Mouse (Mus musculus): Measurements from ENCODE around the gene Lpp.
A peak's percentile ranks its signal among the peaks of the same experiment; 100 is the strongest.

Gene Lpp

GRCm38 (mm10) chr16:24785651-24786050, 392.3 kb downstream of the Lpp start:
- DNase-seq (ENCODE audit: extremely low read depth, low read depth, low spot score): no peak

- no peak for DNase-seq (ENCODE audit: extremely low read depth, low read depth, low spot score)
These were observed 395.7 kb downstream of the Lpp start for GRCm38 (mm10) chr16:24788973-24789372.

DNA sequence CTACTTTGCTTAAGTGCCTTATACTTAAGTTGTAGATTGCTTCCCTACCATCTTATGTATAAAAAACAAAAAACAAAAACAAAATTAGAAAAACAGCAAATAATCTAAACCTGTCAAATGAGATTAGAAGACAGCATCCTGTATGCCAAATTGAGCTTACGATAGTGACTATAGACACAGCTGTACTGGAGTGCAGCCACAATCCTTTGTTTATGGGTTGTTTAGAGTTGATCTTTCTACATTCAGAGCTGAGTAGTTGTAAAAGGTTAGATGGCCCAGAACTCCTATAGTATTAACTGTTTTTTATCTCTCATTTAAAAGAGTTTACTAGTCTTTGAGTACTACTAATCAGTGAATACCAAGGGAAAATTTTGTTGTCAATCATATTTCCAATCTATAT, 398.1 kb downstream of the Lpp start:
- DNase-seq (ENCODE audit: extremely low read depth, low read depth, low spot score): no peak

DNA sequence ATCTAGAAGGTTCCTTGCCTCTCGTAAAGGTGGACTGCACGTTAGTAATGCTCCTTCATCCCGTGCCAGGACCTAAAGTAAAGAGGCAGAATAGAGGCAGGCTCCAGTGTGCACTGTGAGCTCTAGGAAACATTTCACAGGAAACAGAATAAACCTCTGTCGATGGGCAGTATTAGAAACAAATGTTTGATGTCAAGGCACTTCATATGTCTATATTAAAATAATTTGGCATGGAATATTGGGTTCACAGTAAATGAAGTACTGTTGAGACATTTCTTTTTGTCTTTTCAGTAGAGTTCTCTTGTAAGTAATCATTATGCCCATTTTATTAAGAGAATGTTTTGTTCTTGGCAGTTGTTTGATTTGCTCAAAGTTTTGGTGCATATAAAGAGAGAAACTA, 398.7 kb downstream of the Lpp start:
- DNase-seq (ENCODE audit: extremely low read depth, low read depth, low spot score): no peak

- no peak for DNase-seq (ENCODE audit: extremely low read depth, low read depth, low spot score)
These were observed 399.5 kb downstream of the Lpp start for GRCm38 (mm10) chr16:24792836-24793235.

DNA sequence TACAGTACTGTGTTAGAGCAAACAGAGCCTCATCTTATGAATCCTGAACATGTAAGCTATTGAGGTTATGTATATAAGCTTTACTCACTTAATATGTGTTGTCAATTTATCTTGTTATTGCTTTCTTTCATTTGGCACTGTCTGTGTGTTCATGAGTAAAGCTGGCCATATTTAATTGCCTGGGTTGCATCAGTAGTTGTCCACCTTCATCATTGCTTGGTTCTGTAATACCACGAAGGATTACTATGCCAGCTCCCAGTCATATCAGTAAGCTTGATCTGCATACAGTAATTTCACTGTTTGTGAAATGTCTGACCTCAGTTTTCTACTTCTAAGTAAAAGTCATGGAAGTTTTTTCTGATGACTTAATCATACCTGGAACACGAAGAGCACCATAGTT, 401.4 kb downstream of the Lpp start:
- DNase-seq (ENCODE audit: extremely low read depth, low read depth, low spot score): peak; percentile 82

- no peak for DNase-seq (ENCODE audit: extremely low read depth, low read depth, low spot score)
These were observed 408.0 kb downstream of the Lpp start for GRCm38 (mm10) chr16:24801355-24801754.

GRCm38 (mm10) chr16:24801780-24802179, 408.5 kb downstream of the Lpp start:
- no peak for DNase-seq (ENCODE audit: extremely low read depth, low read depth, low spot score)

DNA sequence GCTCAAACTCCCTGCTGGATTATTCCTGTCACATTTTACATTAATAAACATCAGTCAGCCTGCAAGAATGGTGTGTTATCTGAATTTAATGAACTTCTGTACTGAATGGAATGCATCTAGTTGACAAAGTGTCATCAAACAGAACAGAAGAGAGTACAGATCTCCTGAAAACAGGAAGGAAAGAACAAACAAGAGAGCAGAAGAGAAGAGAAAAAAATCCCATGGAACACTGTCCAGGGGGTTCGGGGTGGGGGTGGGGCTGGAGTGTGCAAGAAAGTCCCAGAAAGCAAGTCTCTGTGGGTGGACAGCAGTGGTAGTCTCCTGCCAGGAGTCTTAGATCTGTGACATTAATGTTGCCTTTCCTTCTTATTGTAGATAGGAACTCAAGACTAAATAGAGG, 412.8 kb downstream of the Lpp start:
- no peak for DNase-seq (ENCODE audit: extremely low read depth, low read depth, low spot score)

GRCm38 (mm10) chr16:24807565-24807964, 414.3 kb downstream of the Lpp start:
- DNase-seq (ENCODE audit: extremely low read depth, low read depth, low spot score): no peak

- no peak for DNase-seq (ENCODE audit: extremely low read depth, low read depth, low spot score)
These were observed 416.5 kb downstream of the Lpp start for GRCm38 (mm10) chr16:24809811-24810210.

GRCm38 (mm10) chr16:24816621-24817020, 423.3 kb downstream of the Lpp start:
- DNase-seq (ENCODE audit: extremely low read depth, low read depth, low spot score): no peak

DNA sequence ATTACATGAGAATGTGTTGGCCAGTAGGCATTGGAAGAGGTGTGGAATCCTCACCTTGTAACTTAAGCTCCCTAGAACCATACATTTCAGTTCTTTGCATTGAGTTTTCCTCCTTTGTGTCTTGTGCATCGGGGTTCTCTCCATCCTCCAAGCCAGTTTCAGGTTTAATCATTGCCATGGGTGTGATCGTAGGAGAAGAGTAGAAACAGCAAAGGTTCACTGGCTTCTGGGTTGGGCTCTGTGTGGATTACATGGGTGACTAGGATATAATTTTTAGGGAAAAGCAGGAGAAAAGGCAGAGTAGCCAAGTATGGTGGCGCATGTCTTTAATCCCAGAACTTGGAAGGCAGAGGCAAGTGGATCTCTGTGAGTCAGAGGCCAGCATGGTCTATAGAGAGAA, 424.1 kb downstream of the Lpp start:
- DNase-seq (ENCODE audit: extremely low read depth, low read depth, low spot score): no peak

DNA sequence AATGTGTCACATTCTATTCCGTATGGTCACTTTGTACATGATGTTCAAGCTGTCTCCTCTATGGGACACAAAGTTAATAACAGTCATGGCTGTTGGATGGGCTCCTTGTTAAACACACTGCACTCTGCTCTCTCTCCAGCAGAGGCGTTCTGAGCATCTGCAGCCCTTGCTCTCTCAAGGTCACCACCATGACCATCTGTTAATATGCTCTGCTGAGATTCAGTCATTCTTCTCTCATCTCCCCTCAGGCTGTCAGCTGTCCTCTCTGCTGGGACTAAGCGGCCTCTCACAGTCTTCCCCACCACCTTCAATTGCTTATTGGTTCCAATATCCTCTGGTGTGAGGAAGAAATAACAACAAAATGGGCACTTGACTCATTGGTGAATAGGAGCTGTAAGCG, 425.8 kb downstream of the Lpp start:
- no peak for DNase-seq (ENCODE audit: extremely low read depth, low read depth, low spot score)

GRCm38 (mm10) chr16:24822182-24822875, 429.0 kb downstream of the Lpp start:
- DNase-seq (ENCODE audit: extremely low read depth, low read depth, low spot score): no peak

- no peak for DNase-seq (ENCODE audit: extremely low read depth, low read depth, low spot score)
These were observed 429.6 kb downstream of the Lpp start for GRCm38 (mm10) chr16:24822918-24823317.

DNA sequence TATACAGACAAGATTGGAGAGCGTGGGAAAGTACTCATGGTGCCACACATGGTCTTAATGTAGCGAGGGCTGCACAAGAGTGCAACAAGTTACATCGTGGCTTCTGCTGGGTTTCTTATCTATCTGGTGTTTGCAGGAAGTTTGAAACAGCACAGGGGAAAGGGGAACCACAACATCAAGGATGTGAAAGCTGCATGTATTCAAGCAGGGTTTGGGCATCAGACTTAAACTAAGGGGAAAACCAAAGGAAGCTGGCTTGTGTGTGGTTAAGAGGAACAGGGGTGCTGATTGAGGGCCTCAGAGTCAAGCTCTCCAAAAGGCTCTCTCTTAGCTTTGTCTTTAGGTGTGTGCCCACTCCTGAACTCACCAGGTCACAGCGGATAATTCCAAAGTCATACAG, 433.1 kb downstream of the Lpp start:
- DNase-seq (ENCODE audit: extremely low read depth, low read depth, low spot score): no peak

DNA sequence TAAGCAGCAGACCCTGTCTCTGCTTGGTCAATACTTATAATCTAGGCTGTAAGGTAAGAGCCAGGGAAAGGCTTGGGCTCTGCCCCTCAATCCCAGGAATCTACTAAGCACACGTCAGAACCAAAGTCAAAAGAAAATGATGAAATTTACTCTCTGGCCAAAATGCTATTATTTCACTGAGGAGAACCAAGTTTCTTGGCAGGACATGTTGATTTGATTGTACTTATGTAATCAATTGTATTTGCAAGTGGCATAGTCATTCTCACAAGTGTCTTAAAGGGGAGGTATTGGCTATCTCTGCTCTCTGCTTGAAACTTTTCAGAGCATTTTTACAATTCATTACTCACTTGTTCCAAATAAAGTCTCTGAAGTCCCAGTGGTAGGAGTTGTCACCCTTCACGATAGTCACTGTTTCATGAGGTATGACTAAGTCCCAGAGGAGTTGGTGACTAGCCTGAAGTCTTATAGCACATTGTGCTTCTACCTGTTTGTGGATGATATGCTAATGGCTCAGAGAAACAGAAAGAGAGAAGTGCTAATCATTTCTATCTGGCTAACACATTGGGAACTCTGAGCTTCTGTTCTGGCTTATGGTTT, 435.0 kb downstream of the Lpp start:
- DNase-seq (ENCODE audit: extremely low read depth, low read depth, low spot score): no peak

DNA sequence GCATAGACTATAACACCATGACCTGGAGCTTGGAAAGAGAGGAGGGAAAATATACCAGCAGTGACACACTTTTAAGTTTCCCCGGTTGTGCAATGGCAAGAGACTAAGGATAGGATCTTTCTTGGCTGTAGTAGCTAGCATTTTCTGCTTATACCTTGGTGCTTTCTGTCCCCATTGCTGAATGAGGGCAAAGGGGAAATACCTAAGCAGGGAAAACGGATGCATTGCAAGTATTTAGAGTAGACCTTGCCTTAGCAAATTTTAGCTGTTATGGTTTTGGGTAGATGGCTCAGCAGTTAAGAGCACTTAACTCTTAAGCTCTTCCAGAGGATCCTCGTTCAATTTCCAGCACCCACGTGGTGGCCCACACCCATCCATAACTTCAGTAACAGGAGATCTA, 436.6 kb downstream of the Lpp start:
- no peak for DNase-seq (ENCODE audit: extremely low read depth, low read depth, low spot score)

- no peak for DNase-seq (ENCODE audit: extremely low read depth, low read depth, low spot score)
These were observed 437.6 kb downstream of the Lpp start for GRCm38 (mm10) chr16:24830939-24831338.

DNA sequence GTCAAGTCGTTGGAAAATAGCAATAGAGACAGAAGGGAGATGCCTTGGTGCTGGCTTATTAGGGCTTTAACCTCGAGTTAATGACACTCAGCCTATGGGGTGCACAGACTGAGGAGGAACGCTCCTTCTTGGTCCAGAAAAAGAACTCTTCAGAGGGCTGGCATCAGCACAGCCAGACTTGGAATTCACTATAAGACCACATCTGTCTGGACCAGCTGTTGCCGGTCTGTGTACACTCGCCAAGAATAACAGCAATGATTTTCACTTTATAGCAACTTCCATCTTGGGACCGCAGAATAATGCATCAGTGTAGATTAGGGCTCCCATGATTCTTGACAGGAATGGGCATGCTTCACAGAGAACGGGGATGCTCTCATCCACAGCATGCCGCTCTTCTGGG, 439.9 kb downstream of the Lpp start:
- DNase-seq (ENCODE audit: extremely low read depth, low read depth, low spot score): no peak

DNA sequence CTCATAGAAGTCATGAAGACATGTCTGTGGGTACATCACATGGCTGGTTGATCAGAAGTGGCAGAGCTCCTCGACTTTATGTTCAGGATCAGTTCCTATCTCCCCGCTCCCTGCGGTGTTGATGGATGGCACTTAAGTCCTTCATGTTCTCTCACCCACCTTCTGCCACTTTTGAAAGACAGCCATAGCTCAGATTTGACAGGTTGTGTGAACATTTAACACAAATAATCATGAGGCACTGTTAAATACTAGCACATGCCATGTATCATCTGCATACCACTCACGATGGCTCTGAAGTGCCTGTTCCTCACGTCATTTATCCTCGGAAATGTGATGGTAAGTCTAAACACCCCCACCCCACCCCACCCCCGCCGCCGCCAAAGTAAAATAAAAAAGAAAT, 441.2 kb downstream of the Lpp start:
- DNase-seq (ENCODE audit: extremely low read depth, low read depth, low spot score): no peak

DNA sequence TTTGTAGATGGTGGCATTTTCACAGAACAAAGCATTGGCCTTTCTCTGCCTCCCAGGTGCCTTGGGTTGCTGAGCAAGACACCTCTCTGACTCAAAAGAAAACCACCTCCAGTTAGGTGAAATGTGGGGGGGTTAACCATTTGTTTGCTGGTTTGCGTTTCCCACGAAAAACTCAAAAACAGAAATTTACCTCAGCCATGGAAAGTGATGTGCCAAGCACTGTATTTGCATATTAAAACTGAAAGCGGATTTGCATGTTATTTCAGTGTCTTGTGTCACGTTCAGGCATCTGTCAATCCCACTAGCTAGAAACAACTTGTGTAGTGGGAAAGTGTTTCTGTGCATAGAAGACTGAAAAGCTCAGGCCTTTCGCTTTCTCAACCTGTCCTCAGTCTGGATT, 443.2 kb downstream of the Lpp start:
- no peak for DNase-seq (ENCODE audit: extremely low read depth, low read depth, low spot score)
